Mouse (Mus musculus) megakaryocyte progenitor cell, adult 5-6 weeks (primary cell): ENCODE measurements around the gene Rhof. TPM values are rescaled to one million over a fixed set of nuclear protein-coding genes. Genes with fewer than 3 reads are reported as not detected.

Source experiments
- ATAC-seq: replicated peaks from 2 replicates; pipeline ENCODE4 v1.8.0; 2016; ENCODE audit warnings: mild to moderate bottlenecking, moderate TSS enrichment, inconsistent platforms; ENCODE audit not compliant: poor library complexity
- total RNA-seq, 2 experiments: library from RNA; stranded (forward) in 1 of 2; stranded (reverse) in 1 of 2; fragments of 157-497, 149-512 nt in 1 of 2; fragments of 200-1000 nt in 1 of 2; gene quantifications; 2 replicates each; pipeline versions ENCODE4 v1.2.3 to v1.2.4; 2015 to 2017

The Rhof gene
- total RNA-seq, 2 experiments from 2014 or later = 0.54 to 1.0 TPM

DNA sequence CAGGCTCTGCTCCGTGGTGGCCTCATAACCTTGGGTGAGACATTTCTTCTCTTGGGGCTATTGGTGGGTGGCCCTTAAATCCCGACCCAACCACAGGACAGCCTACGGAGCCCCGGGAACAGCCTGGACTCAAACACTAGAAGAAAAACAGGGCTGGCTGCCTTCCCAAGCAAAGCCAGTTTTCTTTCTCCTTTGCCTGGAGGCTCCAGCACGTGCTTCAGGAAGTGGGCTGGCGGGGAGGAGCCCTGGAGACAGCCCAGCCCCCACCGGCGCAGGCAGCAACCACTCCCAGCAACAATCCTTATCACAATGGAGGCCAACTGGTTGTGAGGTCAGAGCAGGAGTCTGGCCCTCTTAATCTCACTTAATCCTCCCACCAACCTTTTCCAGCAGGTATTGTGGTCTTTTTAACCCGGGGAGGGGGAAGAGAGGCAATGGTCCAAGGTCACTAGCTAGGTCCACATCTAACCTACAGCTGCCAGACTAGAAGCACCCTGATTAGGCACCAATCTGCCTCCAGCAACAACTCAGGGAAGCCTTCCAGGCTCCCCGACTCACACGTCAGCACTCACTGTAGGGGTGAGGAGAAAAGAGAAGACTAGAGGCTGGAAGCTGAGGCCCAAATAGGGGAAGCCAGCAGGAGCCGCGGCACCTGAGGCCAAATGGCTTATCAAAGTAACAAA is 4.0 kb upstream of the Rhof start:
- ATAC-seq = peak; percentile 21

DNA sequence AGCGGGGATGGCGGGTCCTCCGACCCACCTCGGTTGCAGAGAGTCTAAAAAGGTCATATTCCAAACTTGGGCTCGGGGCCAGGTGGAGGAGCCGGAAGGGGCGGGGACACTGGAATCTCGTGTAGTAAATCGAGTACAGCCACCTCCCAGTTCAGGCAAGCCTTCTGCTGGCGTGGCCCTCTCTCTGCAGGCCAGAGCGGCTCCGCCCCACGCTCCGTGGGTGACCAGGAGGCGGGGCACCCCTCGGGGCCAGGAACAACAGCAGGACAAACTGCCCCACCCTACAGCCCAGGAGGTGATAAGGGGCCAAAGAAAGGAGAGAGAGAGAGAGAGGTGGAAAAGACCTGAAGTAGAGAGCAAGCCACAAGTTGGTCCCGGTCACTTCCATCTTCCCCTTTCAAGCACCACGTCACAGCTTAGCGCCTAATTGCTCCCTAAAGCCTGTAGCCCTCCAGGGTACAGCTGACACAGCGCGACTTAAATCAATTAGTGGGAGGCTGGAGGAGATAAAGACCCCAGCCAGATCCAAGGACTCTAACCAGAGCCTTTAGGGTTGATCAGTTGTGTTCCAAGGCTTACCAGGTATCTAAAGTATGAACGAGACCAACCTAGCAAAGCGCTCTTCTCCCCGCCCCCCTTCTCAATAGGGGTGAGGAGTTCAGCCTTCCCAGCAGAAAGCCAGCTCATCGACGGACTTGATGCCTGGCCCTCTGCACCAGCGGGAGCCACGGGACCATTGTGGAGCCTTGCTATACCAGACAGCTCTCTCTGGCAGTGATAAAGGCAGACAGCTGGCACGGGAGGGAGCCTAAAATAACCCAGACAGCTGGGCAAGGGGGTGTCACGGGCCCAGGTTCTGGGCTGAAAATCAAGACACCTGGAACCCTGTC is 3.2 kb upstream of the Rhof start:
- ATAC-seq = peak; percentile 3; the same call in 1 of the 2 replicates

GRCm38 (mm10) chr5:123134875-123135382 is 2.4 kb upstream of the Rhof start:
- ATAC-seq = no peak

GRCm38 (mm10) chr5:123134186-123134874 is 1.8 kb upstream of the Rhof start:
- ATAC-seq = no peak

DNA sequence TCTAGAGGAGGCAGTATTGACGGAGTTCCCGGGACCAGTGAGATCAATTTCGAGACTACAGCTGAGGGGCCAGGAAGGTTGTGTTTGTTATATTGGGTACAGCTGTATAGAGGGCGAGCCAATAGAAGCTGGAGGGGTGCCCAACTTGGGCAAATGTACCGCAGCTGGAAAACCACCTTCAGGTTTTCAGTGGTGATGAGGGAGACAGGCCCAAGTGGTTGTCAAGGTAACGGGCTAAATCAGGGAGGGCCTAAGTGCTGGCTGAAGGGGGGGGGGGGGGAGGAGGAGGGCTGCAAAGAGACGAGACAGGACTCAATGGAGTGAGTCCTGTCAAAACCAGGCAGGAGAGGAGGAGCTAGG is 1.3 kb upstream of the Rhof start:
- ATAC-seq = no peak

DNA sequence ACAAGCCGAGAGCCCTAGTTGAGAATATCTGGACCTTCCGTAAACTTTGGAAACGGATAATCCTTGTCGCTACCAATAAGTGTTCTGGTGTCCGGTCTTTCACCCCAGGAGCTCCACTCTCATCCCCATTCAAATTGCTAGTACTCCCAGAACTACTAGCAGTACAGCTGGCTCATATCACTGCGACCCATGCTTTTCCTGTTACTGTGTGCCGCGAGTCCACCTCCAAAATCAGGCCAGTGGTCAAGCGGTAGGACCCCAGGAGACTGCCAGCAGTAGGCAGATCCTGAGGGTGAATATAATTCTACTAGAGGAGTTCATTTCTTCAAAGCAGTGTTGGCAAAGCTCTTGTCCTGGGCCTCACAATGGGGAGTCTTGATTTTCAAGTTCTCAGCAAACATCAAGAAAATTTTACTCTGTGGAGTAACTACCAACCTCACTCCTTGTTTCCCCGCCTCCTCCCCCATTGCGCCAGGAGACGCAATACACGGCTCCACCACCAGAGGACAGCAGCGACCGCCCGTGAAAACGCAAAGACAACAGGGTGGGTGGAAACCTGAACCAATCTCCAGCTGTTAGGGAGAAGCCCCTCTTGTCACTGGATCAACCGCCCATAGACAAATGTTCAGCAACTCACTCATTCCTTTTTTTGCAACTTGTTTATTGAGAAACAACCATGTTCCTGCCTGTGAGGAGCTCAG is 741 bp upstream of the Rhof start:
- peak; percentile 26 for ATAC-seq

GRCm38 (mm10) chr5:123130814-123131148 is 1.7 kb downstream of the Rhof start:
- ATAC-seq = no peak

GRCm38 (mm10) chr5:123130030-123130813 is 2.3 kb downstream of the Rhof start:
- no peak for ATAC-seq

DNA sequence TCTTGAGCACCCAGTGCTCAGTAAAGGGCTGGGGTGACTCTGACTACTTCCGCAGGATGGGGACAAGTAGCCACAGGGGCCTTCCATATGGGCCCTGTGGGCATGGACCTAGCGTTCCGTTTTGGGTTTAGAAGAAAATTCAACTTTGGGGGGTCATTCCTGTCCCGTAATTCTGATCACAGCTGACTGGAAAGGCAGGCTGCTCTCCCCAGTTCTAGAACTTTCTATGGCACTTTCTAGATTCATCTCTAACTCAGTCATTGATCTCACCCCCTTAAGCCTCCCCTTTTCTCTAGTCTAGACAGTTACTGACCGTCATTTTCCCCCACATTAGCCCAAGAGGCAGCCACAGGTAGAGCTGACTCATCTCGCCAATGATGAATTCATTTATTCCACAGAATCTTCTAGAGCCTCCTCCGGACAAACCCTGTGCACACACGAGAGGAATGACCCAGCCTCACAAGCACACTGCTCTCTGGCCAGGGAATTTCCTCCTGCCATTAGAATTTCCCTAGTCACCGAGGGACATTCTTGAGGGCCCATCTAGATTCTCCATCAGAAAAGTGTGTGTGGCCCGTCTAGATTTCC is 3.2 kb downstream of the Rhof start:
- no peak for ATAC-seq

GRCm38 (mm10) chr5:123128426-123129169 is 3.9 kb downstream of the Rhof start:
- ATAC-seq = peak; percentile 57

- ATAC-seq = no peak
These were observed 5.5 kb downstream of the Rhof start for GRCm38 (mm10) chr5:123127031-123127430.

DNA sequence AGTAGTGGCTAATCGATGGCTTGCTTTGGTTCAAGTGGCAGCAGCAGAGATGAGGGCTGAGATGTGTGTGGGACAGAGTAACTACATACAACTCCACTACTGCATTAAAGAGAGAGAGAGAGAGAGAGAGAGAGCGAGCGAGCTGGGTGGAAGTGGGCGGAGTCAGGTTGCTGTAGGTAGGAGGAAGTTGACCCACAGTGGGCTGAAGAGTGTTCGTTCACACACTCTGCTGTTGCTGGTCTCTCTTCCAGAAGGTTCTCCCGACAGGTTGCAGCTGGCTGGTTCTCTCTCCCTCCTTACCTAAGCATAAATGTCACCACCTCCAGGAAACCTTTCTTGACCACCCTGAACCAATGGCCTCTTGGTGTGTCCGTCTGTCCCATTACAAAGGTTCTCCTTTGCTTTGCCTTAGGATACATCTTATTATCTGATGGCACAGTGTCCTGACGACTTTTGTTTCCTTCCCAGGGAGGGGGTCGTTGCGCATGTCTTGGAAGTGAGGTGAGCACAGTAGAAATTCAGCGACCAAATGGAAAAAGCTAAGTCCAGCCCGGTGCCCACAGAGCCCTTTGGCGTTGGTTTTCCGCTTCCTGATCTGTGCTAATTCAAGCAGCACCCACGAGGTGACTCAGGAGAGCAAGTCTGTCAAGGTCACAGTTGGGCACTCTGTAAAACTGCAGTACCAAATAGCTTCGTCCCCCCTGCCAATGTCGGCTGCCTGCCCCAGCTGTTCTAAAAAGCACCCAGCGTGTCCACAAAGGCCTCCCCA is 6.7 kb downstream of the Rhof start:
- peak; percentile 61 for ATAC-seq

GRCm38 (mm10) chr5:123125105-123125504 is 7.4 kb downstream of the Rhof start:
- no peak for ATAC-seq

- ATAC-seq = no peak
These were observed 10.3 kb downstream of the Rhof start for GRCm38 (mm10) chr5:123122181-123122580.

GRCm38 (mm10) chr5:123120624-123121215 is 11.8 kb downstream of the Rhof start:
- ATAC-seq = no peak

DNA sequence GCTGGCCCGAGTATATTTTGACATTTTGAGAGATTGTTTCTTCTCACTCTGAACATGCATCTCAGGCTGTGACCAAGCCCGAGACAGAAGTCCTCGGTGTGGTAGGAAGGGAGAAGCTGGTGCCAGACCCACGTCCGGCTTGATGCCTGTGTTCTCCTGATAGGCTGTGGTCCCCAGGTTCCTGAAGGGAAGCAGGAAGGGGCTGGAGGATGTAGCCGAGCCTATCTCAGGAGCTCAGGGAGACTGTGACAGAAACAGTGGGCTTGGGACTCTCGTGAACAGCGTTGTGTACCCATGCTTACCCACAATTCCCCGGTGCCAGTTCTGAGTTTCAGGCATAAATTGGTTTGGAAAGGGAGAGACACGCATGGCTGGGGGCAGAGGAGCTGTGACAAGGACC is 13.7 kb downstream of the Rhof start:
- peak; percentile 35 for ATAC-seq

DNA sequence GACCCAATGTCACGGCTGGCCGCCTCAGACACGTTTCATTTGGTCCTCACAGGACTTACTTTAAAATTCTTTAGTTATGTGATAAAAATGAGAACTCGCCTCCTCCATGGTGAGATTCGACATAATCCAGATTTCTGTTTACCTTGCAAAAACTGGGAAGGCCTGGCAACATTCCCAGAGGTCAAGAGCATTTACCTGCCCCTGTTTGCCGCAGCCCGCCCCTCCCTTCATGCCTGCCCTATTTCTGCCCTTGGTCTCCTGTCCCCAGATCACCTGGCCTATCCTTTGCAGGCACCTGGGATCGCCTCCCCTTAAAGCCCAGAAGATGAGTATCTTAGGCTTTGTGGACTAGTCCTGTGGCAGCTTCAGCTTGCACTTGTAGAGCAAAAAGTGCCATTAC is 14.7 kb downstream of the Rhof start:
- ATAC-seq = no peak

GRCm38 (mm10) chr5:123117257-123117656 is 15.2 kb downstream of the Rhof start:
- ATAC-seq = peak; percentile 89
